ENCODE assay signal across 14 mouse cellular contexts in the genomic region with DNA sequence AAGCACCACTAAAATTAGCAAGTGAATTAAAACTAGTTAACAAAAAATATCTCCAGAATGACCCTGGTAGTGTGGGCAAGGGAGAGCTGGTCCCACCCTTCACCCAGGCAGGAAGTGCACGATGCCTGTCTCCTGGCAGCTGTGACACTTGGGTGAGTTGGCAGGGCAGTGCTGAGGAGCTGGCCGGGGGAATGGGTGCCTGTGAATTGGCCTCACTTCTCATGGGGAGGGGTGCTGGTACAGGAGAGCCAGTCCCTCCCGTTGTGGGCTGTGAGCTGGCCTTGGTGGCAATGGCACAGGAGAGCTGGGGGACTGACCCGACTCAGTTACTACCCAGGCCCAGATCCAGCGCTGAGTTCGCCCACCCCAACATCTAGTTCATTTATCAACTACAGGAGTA. TPM values are rescaled to one million over a fixed set of nuclear protein-coding genes. Genes with fewer than 3 reads are reported as not detected.
DNase-seq lines count a peak whose midpoint lies in the region; ATAC-seq lines count a peak whose summit lies in the region.
"Had no signal": no experiment of that assay in that cellular context is flagged by ENCODE, and none has a peak within 500 bp of the region (broad histone marks: within the 10 kb centered on the region; RNA-seq: fewer than 3 reads in every experiment).

No protein-coding gene starts in this region.

- no peaks in the 10 kb centered on the region for H3K4me1 ChIP-seq in forebrain, embryonic 16.5 days (replicated peaks; ENCODE audit: control insufficient read depth, insufficient read depth, low read length)
- H3K4me1 ChIP-seq in forebrain, embryonic 14.5 days (ENCODE audit: control insufficient read depth, insufficient read depth, low read length): no peaks in the 10 kb centered on the region
- H3K4me1 ChIP-seq: embryonic facial prominence, embryonic 13.5 days; forebrain, embryonic 13.5 days; limb, embryonic 12.5 days; midbrain, embryonic 12.5 days had no signal

- no peak overlapping the region for H3K4me2 ChIP-seq in forebrain, embryonic 16.5 days (ENCODE audit: low read length)
- H3K4me2 ChIP-seq in forebrain, embryonic 14.5 days (ENCODE audit: low read length): no peak overlapping the region
- H3K4me2 ChIP-seq: embryonic facial prominence, embryonic 13.5 days; forebrain, embryonic 13.5 days; limb, embryonic 12.5 days; midbrain, embryonic 12.5 days had no signal

- H3K9ac ChIP-seq in forebrain, embryonic 16.5 days (replicated peaks; ENCODE audit: low read depth, low read length): no peak overlapping the region
- H3K9ac ChIP-seq in forebrain, embryonic 14.5 days (ENCODE audit: low read length): no peak overlapping the region
- H3K9ac ChIP-seq: embryonic facial prominence, embryonic 13.5 days; forebrain, embryonic 13.5 days; limb, embryonic 12.5 days; liver, postnatal 0 days; midbrain, embryonic 12.5 days had no signal

- 89% methylated on average over 6 of the region's 6 CpGs for WGBS in forebrain, embryonic 16.5 days
- WGBS in forebrain, embryonic 14.5 days: 91% methylated on average over 6 of the region's 6 CpGs

- H3K4me3 ChIP-seq in forebrain, embryonic 16.5 days (replicated peaks; ENCODE audit: low read length): no peak overlapping the region
- no peak overlapping the region for H3K4me3 ChIP-seq in forebrain, embryonic 14.5 days (ENCODE audit: low read depth, low read length)
- H3K4me3 ChIP-seq: embryonic facial prominence, embryonic 13.5 days; forebrain, embryonic 13.5 days; limb, embryonic 12.5 days; midbrain, embryonic 12.5 days had no signal

- peak; percentile 19 to 52 for DNase-seq in cerebellum, postnatal 10 days
- no peak for DNase-seq in cerebellum, adult 9-11 months
- DNase-seq in kidney, postnatal 4 days: peak; percentile 18 to 35
- no peak for DNase-seq in kidney, adult 11 months
- DNase-seq in urinary bladder, postnatal 14 days (ENCODE audit: low spot score): peak; percentile 13
- DNase-seq in urinary bladder, adult 18-20 months (ENCODE audit: low spot score in 2 of 2): no peak
- DNase-seq in forebrain, embryonic 14.5 days (ENCODE audit: low spot score): no peak
- DNase-seq: liver, postnatal 0 days had no signal

- no peak for ATAC-seq in forebrain, embryonic 16.5 days
- ATAC-seq in forebrain, embryonic 14.5 days: no peak
- ATAC-seq: forebrain, embryonic 13.5 days; intestine, postnatal 0 days; liver, postnatal 0 days had no signal

- no peak overlapping the region for H3K27ac ChIP-seq in forebrain, embryonic 16.5 days (ENCODE audit: low read length)
- no peak overlapping the region for H3K27ac ChIP-seq in forebrain, embryonic 14.5 days (ENCODE audit: low read depth, low read length)
- H3K27ac ChIP-seq: embryonic facial prominence, embryonic 13.5 days; forebrain, embryonic 13.5 days; limb, embryonic 12.5 days; midbrain, embryonic 12.5 days had no signal

- no peaks in the 10 kb centered on the region for H3K27me3 ChIP-seq in forebrain, embryonic 16.5 days (replicated peaks; ENCODE audit: control insufficient read depth, insufficient read depth, low read length)
- H3K27me3 ChIP-seq in forebrain, embryonic 14.5 days (replicated peaks; ENCODE audit: control insufficient read depth, insufficient read depth, low read length): no peaks in the 10 kb centered on the region
- H3K27me3 ChIP-seq: embryonic facial prominence, embryonic 13.5 days; forebrain, embryonic 13.5 days; limb, embryonic 12.5 days; midbrain, embryonic 12.5 days had no signal

- peaks cover 9% of the 10 kb centered on the region; the same call in 1 of the 2 replicates for H3K36me3 ChIP-seq in forebrain, embryonic 16.5 days (ENCODE audit: control insufficient read depth, insufficient read depth)
- H3K36me3 ChIP-seq in forebrain, embryonic 14.5 days (ENCODE audit: control insufficient read depth, insufficient read depth, low read length): peaks cover 35% of the 10 kb centered on the region

- no peaks in the 10 kb centered on the region; the same call in 1 of the 2 replicates for H3K9me3 ChIP-seq in forebrain, embryonic 16.5 days (ENCODE audit: control insufficient read depth, low read length)
- no peaks in the 10 kb centered on the region for H3K9me3 ChIP-seq in forebrain, embryonic 14.5 days (replicated peaks; ENCODE audit: control insufficient read depth, low read length)
- H3K9me3 ChIP-seq: embryonic facial prominence, embryonic 13.5 days; forebrain, embryonic 13.5 days; limb, embryonic 12.5 days; midbrain, embryonic 12.5 days had no signal

RNA-seq across cellular contexts. Expression of a gene that starts 16.4 kb away (rescaled TPM):
- 65.9 and 69.4 TPM in 2 replicates for polyA plus RNA-seq in forebrain, embryonic 16.5 days (2015; fragmentation: Nextera tagmentation; extraction: Ambion mirVana)
- polyA plus RNA-seq in forebrain, embryonic 14.5 days (2014; fragmentation: Nextera tagmentation; extraction: Ambion mirVana): 57.3 and 71.4 TPM in 2 replicates

Comparison
In these comparisons a context has a peak if more than half of its experiments do, and no peak if none do; other contexts are left out.
1. DNase-seq: peak in cerebellum, postnatal 10 days (2 of 2), kidney, postnatal 4 days (2 of 2) and urinary bladder, postnatal 14 days (single experiment); none in cerebellum, adult 9-11 months (single experiment), kidney, adult 11 months (single experiment), urinary bladder, adult 18-20 months (0 of 2) and forebrain, embryonic 14.5 days (single experiment).